Mouse (Mus musculus): ENCODE measurements at regions not wholly inside any gene's neighbourhood (a gene's known extent, or its start where the extent isn't known, plus 50 kb on each side); places are given as distances from the start of the nearest gene placed in this dataset.

DNA sequence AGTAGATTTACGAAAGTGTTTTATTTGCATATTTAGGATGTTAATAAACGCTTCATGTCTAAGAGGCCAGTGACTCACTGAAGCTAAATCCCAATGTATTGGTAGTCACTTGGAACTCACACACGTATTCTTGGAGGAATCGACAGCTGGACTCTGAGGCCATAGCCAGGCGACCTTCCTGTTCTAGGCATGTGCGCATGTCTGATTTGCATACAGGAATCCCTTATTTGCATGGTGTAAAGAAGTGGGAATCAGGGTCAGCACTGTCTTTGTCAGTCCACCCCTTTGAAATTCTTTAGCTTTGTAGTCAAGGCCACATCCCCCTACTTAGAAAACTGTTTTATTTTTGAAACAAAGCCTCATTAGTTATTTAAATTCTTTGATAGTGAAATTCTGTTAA, 308.4 kb downstream of the Fat4 start:
- TF ChIP-seq POLR2A (IDR thresholded peaks at IDR 0.05; ENCODE audit: insufficient read length, low read depth) (no peak), USF1 (IDR thresholded peaks at IDR 0.05; ENCODE audit: low read depth) (no peak), TCF12 (IDR thresholded peaks at IDR 0.05; ENCODE audit: insufficient read depth, poor library complexity, severe bottlenecking) (no peak), TCF3 (IDR thresholded peaks at IDR 0.05; ENCODE audit: insufficient read length, low read depth) (no peak), MAX (IDR thresholded peaks at IDR 0.05; ENCODE audit: low read depth) (no peak), E2F4 (IDR thresholded peaks at IDR 0.05; ENCODE audit: insufficient read depth) (no peak), MYOG (IDR thresholded peaks at IDR 0.05; ENCODE audit: control insufficient read depth in 1 of 3, insufficient read depth in 1 of 3, insufficient read length in 2 of 3, low read depth in 2 of 3) (no peak), POLR2AphosphoS2 (IDR thresholded peaks at IDR 0.05; ENCODE audit: insufficient read length, low read depth) (no peak), MYOD1 (IDR thresholded peaks at IDR 0.05; ENCODE audit: control insufficient read depth in 1 of 3, insufficient read length in 2 of 3, low read depth in 2 of 3) (no peak)

Measured in myocyte (in vitro differentiated cells).